Mouse (Mus musculus): ENCODE measurements around the gene Szt2.

GRCm38 (mm10) chr4:118394505-118394904 lies 14.6 kb downstream of the Szt2 start:
- no peak for TF ChIP-seq CTCF (IDR thresholded peaks at IDR 0.05)
- TF ChIP-seq EP300 (IDR thresholded peaks at IDR 0.05): no peak
